Mouse (Mus musculus): Measurements from ENCODE around the gene Atf6b.

Atf6b gene

GRCm38 (mm10) chr17:34646906-34647787 lies at the start of gene Atf6b:
TSS of gene Atf6b (plus strand) at chr17:34647146.
- DNase-seq, result peak; percentile 98

DNA sequence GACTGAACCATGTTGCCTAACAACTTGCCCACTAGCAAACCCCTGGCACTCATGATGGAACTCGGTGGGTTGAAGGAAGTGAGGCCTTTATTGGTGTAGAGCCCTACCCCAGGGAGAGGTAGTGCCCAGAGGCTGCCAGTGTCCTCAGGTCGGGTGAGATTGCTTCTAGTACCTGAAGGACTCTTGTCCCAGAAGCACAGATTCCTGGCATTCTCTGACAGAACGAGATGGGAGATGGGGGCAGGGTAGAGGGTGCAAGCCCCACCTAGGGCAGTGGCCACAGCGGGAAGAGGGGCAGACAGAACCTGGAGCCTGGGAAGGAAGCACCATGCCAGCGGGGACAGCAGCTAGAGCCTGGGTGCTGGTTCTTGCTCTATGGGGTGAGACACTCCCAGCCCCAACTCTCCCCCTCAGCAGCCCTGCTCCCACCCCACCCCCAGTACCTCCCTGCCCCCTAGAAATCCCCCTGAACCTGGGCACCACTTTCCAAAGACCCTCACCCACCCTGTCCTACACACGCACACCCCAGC lies 49.3 kb upstream of the Atf6b start, which contains the start of gene Ager:
Ager (plus strand) TSS at position 297 of the 530 bp plus-strand sequence.
- DNase-seq, result no peak

- DNase-seq, result no peak
Measured at GRCm38 (mm10) chr17:34599891-34600290, 47.1 kb upstream of the Atf6b start.

GRCm38 (mm10) chr17:34601796-34602195 lies 45.1 kb upstream of the Atf6b start:
- no peak for DNase-seq

DNA sequence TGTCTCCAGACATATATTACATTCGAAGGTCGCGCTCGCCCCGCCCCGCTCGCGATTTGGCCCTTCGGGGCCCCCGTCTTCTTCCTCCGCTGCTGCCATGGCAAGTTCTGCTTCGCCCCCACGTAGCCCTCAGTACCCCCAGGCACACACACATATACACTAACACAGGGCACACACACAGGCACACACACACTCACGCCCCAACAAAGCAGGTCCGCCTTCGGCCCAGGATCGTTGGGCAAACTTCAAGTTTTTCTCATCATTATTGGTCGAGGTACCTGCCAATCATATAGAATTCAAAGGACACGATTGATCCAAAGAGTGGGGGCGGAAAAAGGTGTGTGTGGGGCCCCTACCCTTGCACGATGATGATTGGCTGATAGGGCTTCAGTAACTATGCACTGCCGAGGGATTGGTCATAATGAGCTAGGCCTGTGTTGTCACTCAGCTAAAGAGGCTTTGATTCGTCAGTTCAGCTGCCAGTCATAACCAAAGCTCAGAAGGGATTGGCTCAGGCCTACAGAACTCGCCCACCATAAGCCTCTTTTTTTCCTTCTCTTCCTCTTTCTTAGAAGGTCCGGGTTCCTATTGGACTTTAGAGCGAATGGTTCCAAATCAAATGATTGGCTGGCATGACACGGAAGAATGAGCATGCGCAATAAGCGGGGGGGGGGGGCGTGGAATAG lies 43.4 kb upstream of the Atf6b start, which contains the start of gene Rnf5:
Rnf5 (minus strand) TSS at position 316 of the 686 bp plus-strand sequence.
- DNase-seq, result peak; percentile 99

- peak; percentile 99 for DNase-seq
Measured at GRCm38 (mm10) chr17:34604061-34604508, 42.9 kb upstream of the Atf6b start, which contains the start of gene Agpat1. TSS of gene Agpat1 (plus strand) at chr17:34604262.

GRCm38 (mm10) chr17:34604511-34605237 lies 42.3 kb upstream of the Atf6b start:
- peak; percentile 79 for DNase-seq

DNA sequence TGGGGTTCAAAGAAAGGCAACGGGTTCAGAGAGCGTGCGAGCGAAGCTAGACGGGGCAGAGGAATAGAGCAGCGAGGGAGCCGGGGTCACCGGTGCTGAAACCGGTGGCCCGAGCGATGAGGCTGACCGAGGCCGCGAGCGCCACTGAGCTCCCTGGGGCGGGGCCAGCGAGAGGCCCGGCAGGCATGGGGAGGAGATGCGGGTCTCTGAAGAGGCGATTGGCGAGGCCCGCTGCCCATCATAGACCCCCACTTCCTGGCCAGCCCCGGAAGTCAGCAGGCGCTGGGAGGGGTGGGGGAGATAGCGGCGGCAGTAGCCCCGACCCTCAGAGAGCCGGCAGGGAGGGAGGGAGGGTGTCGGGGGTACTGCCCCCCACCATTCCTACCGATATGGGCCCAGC lies 41.3 kb upstream of the Atf6b start:
- DNase-seq, result peak; percentile 98

DNA sequence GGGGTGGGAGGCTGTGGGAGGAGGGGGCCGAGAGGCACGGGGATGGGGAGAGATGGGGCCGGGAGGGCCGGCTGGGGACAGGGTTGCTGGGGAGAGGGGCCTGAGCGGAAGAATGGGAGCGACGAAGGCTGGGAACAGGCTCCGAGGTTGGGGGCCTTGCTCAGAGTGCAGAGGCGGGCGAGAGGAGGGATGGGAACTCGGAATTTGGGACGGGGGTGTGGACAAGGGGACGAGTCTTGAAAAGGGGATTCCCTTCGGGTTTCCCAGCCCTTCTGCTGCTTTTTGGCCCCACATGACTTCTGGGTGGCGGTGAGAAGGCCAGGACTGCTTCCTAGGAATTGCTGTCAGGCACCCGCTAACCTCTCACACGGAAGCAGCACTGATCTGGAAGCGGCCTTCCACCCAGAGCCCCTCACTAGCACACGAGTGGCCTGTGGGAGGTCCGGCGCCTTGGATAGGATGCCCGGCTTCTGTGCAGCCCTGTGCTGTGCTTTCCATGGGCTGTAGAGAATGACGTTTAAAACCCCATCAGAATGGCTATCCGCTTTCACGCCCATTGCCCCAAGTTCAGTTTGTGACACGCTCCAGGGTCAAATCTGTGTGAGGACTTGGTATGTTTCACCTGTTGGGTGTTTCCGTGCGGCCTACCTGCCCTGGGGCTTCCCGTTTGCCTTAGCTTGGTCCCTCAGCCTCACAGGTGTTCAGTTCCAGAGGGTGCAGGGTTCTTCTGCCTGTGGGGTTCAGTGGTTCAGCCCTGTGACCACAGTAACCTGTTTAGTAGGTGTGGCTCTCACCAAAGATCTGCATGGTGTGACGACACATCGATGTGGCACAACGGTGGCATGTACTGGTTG lies 40.5 kb upstream of the Atf6b start:
- DNase-seq, result no peak

GRCm38 (mm10) chr17:34607997-34608396 lies 38.9 kb upstream of the Atf6b start:
- peak; percentile 52 for DNase-seq

DNA sequence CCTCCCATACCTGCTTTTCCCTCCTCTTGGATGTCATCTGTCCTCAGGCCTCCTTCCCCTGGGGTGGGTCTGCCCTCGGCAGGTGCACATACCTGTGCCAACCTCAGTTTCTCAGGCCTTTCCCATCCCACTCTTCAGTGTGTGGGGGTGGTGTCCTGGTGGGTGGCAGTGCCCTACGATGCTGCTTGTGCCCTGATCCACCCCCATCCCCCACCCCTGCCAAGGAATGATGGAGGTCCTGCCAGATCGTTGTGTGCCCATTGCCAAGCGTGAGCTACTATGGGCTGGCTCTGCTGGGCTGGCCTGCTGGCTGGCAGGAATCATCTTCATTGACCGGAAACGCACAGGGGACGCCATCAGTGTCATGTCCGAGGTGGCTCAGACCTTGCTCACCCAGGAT lies 35.9 kb upstream of the Atf6b start:
- DNase-seq, result no peak

GRCm38 (mm10) chr17:34613054-34613645 lies 33.8 kb upstream of the Atf6b start:
- DNase-seq, result no peak

- no peak for DNase-seq
Measured at GRCm38 (mm10) chr17:34613830-34614229, 33.1 kb upstream of the Atf6b start.

DNA sequence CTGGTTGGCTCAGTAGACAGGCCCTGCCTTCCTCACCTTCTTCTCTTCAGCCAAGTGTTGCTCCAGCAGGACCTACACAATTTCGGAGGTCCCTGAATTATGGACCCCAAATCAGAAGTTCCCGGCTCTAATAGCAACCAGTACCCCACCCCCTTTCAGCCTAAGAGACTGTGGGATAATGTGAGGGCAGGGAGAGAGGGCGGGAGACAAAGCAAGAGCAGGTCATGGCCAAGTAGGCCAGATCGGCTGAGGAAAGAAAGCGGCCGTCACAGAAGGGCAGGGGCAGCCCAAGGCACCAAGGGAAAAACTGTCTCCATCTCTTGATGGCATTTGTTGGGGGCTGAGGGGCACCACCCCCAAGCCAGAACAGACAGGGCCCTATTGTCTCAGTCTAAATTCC lies 31.1 kb upstream of the Atf6b start, which contains the start of gene Egfl8:
Egfl8 (minus strand) TSS at position 101 of the 400 bp plus-strand sequence.
- DNase-seq, result no peak

- peak; percentile 81 for DNase-seq
Measured at GRCm38 (mm10) chr17:34618999-34619398, 27.9 kb upstream of the Atf6b start.

GRCm38 (mm10) chr17:34621006-34621405 lies 25.9 kb upstream of the Atf6b start:
- DNase-seq, result no peak

DNA sequence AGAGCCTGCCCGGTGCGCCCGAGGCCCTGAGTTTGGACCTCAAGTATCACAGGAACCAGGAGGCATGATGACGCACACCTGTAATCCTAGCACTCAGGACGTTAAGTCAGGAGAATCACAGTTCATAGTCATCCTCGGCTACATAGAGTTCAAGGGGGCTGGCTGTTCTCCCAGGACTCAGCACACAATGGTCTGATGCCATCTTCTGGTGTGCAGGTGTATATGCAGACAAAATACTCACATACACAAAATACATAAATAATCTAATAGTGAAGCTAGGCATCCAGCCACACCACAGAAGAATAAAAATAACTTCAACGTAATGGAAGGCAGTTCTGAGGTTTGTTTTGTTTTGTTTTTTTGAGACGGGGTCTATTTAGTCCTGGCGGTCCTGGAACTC lies 23.8 kb upstream of the Atf6b start:
- no peak for DNase-seq

- no peak for DNase-seq
Measured at GRCm38 (mm10) chr17:34624981-34625380, 22.0 kb upstream of the Atf6b start.

DNA sequence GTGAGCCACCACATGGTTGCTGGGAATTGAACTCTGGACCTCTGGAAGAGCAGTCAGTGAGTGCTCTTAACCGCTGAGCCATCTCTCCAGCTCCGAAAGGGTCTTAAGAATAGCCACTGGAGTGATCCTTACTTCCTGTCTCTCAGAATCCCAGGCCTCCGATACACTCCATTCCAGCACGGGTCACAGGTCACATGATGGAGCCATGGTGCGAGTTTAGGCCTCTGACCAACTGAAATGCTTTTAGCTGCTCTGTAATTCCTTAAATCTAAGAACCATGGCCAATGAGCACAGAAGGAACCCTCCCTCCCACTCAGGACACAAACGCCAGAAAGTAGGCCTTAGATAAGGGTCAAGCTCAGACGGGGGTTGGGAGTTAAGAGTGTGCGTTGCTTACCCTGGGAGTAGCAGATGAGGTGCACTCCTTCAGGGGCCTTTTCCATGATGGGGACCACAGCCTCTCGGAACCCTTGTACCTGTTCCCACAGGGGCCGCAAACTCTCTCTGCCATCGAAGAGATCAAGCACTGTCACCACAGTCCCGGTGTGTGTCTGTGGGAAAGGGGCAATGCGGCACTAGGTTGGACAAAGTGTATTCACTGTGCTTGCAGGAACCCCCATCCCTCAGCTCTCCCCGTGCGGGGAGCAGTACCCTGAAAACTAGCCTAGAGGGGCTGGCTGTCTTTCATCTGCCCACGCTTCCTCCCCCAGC lies 20.7 kb upstream of the Atf6b start:
- DNase-seq, result no peak

GRCm38 (mm10) chr17:34626773-34627092 lies 20.2 kb upstream of the Atf6b start:
- DNase-seq, result peak; percentile 58
